Mouse (Mus musculus): ENCODE measurements around the gene Dab1.

The Dab1 gene

GRCm38 (mm10) chr4:104269422-104270172, 650.4 kb downstream of the Dab1 start:
- DNase-seq (ENCODE audit: low read depth), result no peak

GRCm38 (mm10) chr4:104270173-104270557, 651.0 kb downstream of the Dab1 start:
- no peak for DNase-seq (ENCODE audit: low read depth)

- no peak for DNase-seq (ENCODE audit: low read depth)
These were observed 656.1 kb downstream of the Dab1 start for GRCm38 (mm10) chr4:104275260-104275659.

GRCm38 (mm10) chr4:104276916-104277315, 657.8 kb downstream of the Dab1 start:
- DNase-seq (ENCODE audit: low read depth), result no peak

- DNase-seq (ENCODE audit: low read depth), result no peak
These were observed 662.4 kb downstream of the Dab1 start for GRCm38 (mm10) chr4:104281518-104281917.

GRCm38 (mm10) chr4:104283906-104284305, 664.7 kb downstream of the Dab1 start:
- DNase-seq (ENCODE audit: low read depth), result no peak

- DNase-seq (ENCODE audit: low read depth), result no peak
These were observed 669.2 kb downstream of the Dab1 start for GRCm38 (mm10) chr4:104288401-104288800.

- DNase-seq (ENCODE audit: low read depth), result no peak
These were observed 682.6 kb downstream of the Dab1 start for GRCm38 (mm10) chr4:104301764-104302163.

- no peak for DNase-seq (ENCODE audit: low read depth)
These were observed 684.0 kb downstream of the Dab1 start for GRCm38 (mm10) chr4:104302996-104303652.

- DNase-seq (ENCODE audit: low read depth), result no peak
These were observed 688.6 kb downstream of the Dab1 start for GRCm38 (mm10) chr4:104307781-104308180.

GRCm38 (mm10) chr4:104326221-104326620, 707.1 kb downstream of the Dab1 start:
- peak; percentile 4 for DNase-seq (ENCODE audit: low read depth)

- no peak for DNase-seq (ENCODE audit: low read depth)
These were observed 712.7 kb downstream of the Dab1 start for GRCm38 (mm10) chr4:104331896-104332295.

GRCm38 (mm10) chr4:104332399-104332798, 713.2 kb downstream of the Dab1 start:
- DNase-seq (ENCODE audit: low read depth), result no peak

- DNase-seq (ENCODE audit: low read depth), result no peak
These were observed 718.1 kb downstream of the Dab1 start for GRCm38 (mm10) chr4:104337279-104337678.

GRCm38 (mm10) chr4:104338382-104338781, 719.2 kb downstream of the Dab1 start:
- no peak for DNase-seq (ENCODE audit: low read depth)

- DNase-seq (ENCODE audit: low read depth), result no peak
These were observed 742.2 kb downstream of the Dab1 start for GRCm38 (mm10) chr4:104361345-104361744.

- no peak for DNase-seq (ENCODE audit: low read depth)
These were observed 747.3 kb downstream of the Dab1 start for GRCm38 (mm10) chr4:104366491-104366890.

- DNase-seq (ENCODE audit: low read depth), result peak; percentile 8
These were observed 748.0 kb downstream of the Dab1 start for GRCm38 (mm10) chr4:104366894-104367740.

- no peak for DNase-seq (ENCODE audit: low read depth)
These were observed 748.7 kb downstream of the Dab1 start for GRCm38 (mm10) chr4:104367741-104368411.

GRCm38 (mm10) chr4:104368561-104369021, 749.4 kb downstream of the Dab1 start:
- no peak for DNase-seq (ENCODE audit: low read depth)

- DNase-seq (ENCODE audit: low read depth), result no peak
These were observed 749.9 kb downstream of the Dab1 start for GRCm38 (mm10) chr4:104369091-104369490.

GRCm38 (mm10) chr4:104371136-104371535, 752.0 kb downstream of the Dab1 start:
- DNase-seq (ENCODE audit: low read depth), result no peak

Data from NIH3T3 (cell line).